Mouse (Mus musculus): ENCODE data around the gene Tbc1d13.

The Tbc1d13 gene

GRCm38 (mm10) chr2:30133613-30134377, at the start of gene Tbc1d13:
Tbc1d13 (plus strand) TSS chr2:30133746.
- peak; percentile 92 for DNase-seq (ENCODE audit: low read depth, low spot score)

- no peak for DNase-seq (ENCODE audit: low read depth, low spot score)
Measured at GRCm38 (mm10) chr2:30084113-30084512, 49.4 kb upstream of the Tbc1d13 start.

- no peak for DNase-seq (ENCODE audit: low read depth, low spot score)
Measured at GRCm38 (mm10) chr2:30084632-30085031, 48.9 kb upstream of the Tbc1d13 start.

DNA sequence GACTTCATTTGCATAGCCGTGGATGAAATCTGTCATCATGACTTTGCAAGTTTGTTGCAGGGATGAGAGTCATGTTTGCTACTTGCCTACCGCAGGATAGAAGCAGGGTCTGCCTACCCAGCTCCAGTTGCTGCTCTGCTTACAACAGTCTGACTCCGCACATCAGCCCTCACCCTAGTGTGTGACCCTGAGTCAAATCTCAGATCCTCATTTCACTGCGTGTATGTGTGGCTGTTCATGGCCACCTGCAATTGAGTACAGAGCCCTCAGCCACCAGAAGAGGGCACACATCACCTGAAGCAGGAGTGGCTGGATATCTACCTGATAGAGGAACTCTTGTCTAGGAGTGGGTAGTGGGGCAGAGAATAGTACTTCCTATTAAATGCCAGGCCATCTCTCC, 46.2 kb upstream of the Tbc1d13 start:
- DNase-seq (ENCODE audit: low read depth, low spot score) = no peak

DNA sequence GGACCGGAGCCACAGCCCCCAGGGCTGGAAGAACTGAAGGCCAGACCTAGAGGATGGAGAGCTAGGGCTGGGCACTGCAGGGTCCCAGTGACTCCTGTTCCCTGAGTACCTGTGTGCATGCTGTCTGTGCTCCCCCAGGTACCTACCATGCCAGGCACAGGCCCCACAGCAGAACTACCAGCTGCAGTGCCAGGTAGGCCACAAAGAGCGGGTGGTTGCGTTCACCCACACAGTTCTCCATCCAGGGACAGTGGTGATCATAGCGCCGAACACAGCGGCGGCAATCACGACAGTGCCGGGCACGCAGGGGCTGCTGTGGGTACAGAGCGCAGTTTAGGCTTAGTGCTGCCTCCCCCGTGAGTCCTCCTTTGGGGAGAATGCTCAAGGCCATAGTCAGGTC, 42.0 kb upstream of the Tbc1d13 start:
- DNase-seq (ENCODE audit: low read depth, low spot score) = no peak

DNA sequence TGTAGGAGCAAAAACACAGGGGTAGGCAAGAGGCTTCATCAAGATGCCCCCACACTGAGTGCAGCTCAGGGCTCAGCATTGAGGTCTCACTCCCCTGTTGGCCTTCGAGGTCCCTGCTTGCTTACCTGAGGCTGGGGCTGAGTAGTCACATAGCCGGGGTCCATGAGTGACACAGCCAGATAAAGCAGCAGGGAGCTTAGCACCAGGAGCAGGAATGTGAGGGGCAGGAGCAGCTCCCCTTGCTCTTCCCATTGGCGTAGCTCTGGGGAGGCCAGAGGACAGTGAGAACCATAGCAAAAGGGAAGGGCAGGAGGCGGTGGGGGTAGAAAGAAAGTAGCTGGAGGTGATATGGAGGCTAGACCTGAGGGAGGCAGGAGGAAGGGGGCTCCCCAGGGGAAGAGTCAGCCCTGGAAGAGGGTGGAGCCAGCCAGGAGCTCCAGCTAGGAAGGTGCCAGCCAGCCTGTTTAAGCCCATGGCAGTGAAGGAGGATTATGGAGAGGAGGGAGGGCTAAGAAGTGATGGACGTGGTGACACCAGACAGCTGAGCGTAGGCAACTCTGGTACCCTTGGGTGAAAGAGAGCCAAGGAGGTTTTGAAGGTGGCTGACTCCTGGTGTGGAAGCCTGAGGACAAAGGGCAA, 41.1 kb upstream of the Tbc1d13 start:
- DNase-seq (ENCODE audit: low read depth, low spot score) = no peak

DNA sequence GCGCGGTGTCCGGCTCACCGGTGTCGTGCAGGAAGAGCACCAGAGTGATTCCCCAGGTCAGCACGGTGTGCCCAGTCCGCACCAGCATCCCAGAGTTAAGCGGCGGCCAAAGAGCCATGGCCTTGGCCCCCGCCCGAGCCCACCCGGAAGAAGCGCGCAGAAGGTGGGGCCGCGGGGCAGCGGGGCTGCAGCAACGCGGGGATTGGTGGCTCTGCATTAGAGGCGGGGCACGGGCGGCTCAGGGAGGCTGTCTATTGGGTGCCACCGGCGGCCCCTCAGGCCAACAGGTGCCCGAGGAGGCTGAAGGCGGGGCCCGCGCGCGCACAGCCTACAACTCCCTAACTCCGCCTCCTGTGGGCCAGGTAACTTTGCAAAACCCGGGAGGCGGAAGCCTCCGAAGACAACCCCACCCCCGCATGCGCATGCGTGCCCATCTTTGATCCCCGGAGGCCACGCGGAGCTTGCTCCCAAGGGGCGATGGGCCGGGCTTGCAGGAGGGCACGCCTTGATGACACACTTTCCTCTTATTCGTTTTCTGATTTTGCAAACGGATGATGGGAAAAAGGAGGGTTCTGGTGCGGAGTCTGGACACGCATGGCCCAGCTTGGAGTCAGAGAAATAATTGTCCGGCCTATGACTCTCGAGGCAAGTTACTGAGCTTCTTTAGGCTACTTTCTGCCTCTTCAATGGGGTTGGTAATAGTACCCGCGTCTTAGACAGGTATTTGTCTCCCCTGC, 39.9 kb upstream of the Tbc1d13 start, which contains the start of gene Zdhhc12:
TSS of gene Zdhhc12 (minus strand) at position 178 of the 737 bp plus-strand sequence.
- peak; percentile 92 for DNase-seq (ENCODE audit: low read depth, low spot score)

DNA sequence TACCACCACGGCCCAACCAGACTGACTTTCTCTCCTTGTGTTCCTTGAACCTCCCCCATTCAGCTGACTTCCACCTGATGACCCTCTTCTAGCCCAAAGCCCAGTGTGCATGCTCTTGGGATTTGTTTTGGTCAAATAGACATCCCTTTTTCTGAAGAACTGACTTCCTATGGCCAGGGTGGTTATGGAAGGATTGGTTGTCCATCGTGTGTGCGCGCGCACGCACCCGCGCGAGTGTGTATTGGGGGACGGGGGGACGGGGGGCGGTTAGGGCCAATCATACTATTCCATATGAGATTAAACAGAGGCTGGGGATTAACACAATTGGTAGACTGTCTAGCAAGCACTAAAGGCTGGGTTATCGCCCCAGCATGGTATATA, 39.3 kb upstream of the Tbc1d13 start:
- no peak for DNase-seq (ENCODE audit: low read depth, low spot score)

DNA sequence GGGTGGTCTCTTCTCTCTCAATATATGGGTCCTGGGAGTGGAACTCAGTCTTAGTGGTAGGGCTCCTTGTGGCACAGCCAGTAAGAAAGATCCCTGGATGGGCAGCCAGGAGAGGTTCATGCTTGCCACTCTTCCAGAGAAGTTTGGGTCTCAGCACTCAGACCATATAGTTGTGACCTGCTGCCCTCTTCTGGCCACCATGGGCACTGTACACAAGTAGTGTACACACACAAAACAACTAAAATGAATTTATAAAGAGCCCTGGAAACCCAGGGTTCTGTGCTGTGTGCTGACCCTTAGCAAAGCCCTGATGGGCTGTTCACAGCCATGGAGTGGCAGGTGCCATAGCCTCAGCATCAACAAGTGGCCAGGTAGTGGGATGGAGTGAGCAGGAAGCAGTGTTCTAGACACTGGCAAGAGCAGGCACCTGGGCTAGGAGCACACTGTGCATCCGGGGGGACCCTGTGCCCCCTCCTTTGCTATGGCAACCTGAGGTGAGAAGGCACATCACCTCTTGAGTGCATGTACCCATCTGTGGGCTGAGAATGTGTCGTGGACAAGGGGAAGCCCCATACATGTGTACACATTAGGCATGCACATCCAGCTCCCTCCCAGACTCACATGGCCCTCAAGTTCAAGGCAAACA, 37.5 kb upstream of the Tbc1d13 start:
- DNase-seq (ENCODE audit: low read depth, low spot score) = no peak

DNA sequence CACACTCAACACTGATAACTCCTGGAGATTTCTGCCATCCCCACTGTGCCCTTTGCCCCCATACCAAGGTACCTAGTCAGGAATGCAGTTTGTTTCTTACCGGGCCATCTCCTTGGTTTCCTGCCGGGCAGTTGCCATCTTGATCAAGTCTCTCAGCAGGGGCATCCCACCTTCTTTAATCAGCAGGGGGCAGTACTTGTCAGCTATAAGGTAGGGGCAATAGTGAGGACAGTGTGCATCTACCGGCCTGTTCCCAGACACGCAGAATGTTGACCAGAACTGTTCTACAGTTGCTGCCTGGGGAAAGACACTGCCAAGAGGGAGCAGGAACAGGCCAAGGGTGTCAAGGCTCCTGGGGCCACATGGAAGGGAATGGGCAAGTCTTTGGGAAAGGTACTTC, 33.3 kb upstream of the Tbc1d13 start:
- no peak for DNase-seq (ENCODE audit: low read depth, low spot score)

GRCm38 (mm10) chr2:30106364-30106763, 27.2 kb upstream of the Tbc1d13 start:
- no peak for DNase-seq (ENCODE audit: low read depth, low spot score)

GRCm38 (mm10) chr2:30107646-30108045, 25.9 kb upstream of the Tbc1d13 start:
- no peak for DNase-seq (ENCODE audit: low read depth, low spot score)

DNA sequence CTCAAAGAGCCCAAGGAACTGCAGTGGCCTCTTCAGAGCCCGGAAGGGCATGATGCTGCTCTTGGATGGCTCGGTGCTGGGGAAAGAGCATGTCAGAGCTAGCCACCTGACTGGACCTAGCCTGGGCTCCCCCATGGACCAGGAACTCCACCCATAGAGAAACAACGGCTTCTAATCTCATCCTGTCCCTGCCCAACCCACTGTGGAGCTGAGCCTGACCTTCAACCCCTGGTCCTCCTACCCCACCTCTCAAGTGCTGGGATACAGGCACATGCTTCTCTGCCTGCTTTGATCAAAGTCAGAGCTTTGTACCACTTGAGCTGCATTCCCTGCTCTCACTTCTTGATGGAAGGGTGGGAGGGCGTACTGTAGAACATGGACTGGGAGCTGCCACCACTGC, 25.3 kb upstream of the Tbc1d13 start:
- DNase-seq (ENCODE audit: low read depth, low spot score) = no peak

GRCm38 (mm10) chr2:30111500-30111899, 22.0 kb upstream of the Tbc1d13 start:
- no peak for DNase-seq (ENCODE audit: low read depth, low spot score)

- DNase-seq (ENCODE audit: low read depth, low spot score) = no peak
Measured at GRCm38 (mm10) chr2:30112564-30112963, 21.0 kb upstream of the Tbc1d13 start.

- peak; percentile 84 for DNase-seq (ENCODE audit: low read depth, low spot score)
Measured at GRCm38 (mm10) chr2:30119641-30120051, 13.9 kb upstream of the Tbc1d13 start.

DNA sequence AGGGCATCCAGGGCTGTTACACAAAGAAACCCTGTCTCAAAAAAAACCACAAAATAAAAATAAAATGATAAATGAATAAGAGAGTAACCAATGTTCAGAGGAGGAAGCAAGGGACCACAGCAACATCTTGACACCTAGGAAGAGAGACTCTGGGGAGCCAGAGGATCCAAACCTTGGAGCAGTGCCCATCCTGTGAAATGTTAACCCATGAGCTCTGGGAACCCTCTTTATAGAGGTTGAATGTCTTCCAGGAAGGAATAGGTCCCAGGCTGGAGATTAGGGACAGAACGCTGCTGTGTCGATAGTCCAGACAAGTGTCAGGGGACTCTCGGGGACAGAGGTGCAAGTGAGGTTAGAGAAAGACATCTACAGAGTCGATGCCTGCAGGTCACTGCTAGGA, 13.3 kb upstream of the Tbc1d13 start:
- DNase-seq (ENCODE audit: low read depth, low spot score) = no peak

- no peak for DNase-seq (ENCODE audit: low read depth, low spot score)
Measured at GRCm38 (mm10) chr2:30122766-30123165, 10.8 kb upstream of the Tbc1d13 start.

DNA sequence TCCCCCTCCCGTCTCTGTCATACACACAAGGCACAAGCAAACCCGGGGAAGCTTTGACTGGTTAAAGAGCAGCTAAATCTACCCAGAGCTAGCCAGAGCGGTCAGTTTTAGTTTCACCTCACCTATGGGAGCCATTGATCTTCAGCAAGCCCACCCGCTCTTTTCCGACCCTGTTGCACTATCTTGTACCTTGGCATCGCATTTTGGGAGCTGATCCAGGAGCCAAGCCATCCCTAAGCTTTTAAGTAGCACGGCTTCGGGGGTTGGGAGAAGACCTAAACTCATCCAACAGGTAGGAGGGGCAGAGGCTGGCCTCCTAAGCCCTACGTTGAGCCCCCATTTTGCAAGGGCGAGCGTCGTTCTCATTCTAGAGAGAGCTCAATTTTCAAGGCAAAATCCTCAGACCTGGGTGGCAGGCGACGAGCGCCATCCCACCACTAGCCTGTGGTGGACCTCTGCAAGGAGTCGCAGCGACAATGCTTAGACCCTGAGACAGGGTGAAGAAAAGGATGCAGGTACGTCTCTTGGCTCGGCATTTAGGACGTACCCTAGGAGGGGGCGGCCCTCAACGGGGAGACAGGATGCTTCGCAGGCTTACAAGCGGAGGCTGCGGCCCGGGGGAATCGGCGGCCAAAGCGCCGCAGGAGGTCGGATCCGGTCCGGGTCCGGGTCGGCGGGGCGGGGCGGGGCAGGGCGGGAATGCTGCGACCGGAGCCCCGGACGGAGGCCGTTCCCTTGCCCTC, 9.6 kb upstream of the Tbc1d13 start:
- no peak for DNase-seq (ENCODE audit: low read depth, low spot score)

- DNase-seq (ENCODE audit: low read depth, low spot score) = peak; percentile 93
Measured at GRCm38 (mm10) chr2:30124472-30125274, 8.9 kb upstream of the Tbc1d13 start, which contains the start of gene Zer1. Zer1 (minus strand) TSS chr2:30124585.

Measured in telencephalon, adult 2 months (tissue).